Mouse (Mus musculus) intestine, postnatal 0 days (tissue): ENCODE measurements around the gene Trappc3l. TPM values are rescaled to one million over a fixed set of nuclear protein-coding genes. Genes with fewer than 3 reads are reported as not detected.

Experiments
- ATAC-seq: fragments of 200-750 bp; cut with Nextera tagmentation; 2 replicates; pipeline ENCODE4 v1.8.0; 2017; ENCODE audit warnings: mild to moderate bottlenecking, moderate TSS enrichment, moderate library complexity
- H3K27ac ChIP-seq: fragments of 300-500 bp; sonication (generic); 2 replicates; pipeline ENCODE4 v1.5.1; 2014; ENCODE audit warnings: mild to moderate bottlenecking, low read depth, low read length, moderate library complexity
- H3K27me3 ChIP-seq: fragments of 300-500 bp; sonication (generic); replicated peaks from 2 replicates; pipeline ENCODE4 v1.6.1; 2014; ENCODE audit warnings: low read length, mixed read lengths; ENCODE audit not compliant: control insufficient read depth, insufficient read depth
- H3K36me3 ChIP-seq: fragments of 300-500 bp; sonication (generic); 2 replicates; pipeline ENCODE4 v1.6.1; 2014; ENCODE audit warnings: mild to moderate bottlenecking, moderate library complexity; ENCODE audit not compliant: control insufficient read depth, insufficient read depth
- H3K4me1 ChIP-seq: fragments of 300-500 bp; sonication (generic); replicated peaks from 2 replicates; pipeline ENCODE4 v1.6.1; 2014; ENCODE audit warnings: antibody characterized with exemption, low read length, mixed read lengths; ENCODE audit not compliant: control insufficient read depth, insufficient read depth
- H3K4me2 ChIP-seq: fragments of 300-500 bp; sonication (generic); replicated peaks from 2 replicates; pipeline ENCODE4 v1.6.1; 2014; ENCODE audit warnings: low read depth, mild to moderate bottlenecking, moderate library complexity
- H3K4me3 ChIP-seq: fragments of 300-500 bp; sonication (generic); 2 replicates; pipeline ENCODE4 v1.5.1; 2014; ENCODE audit warnings: low read depth, low read length
- H3K9ac ChIP-seq: fragments of 300-500 bp; sonication (generic); 2 replicates; pipeline ENCODE4 v1.6.1; 2014; ENCODE audit warnings: mild to moderate bottlenecking, low read depth, low read length
- H3K9me3 ChIP-seq: fragments of 300-500 bp; sonication (generic); 2 replicates; pipeline ENCODE4 v1.6.1; 2016; ENCODE audit warnings: mixed run types; ENCODE audit not compliant: control insufficient read depth
- CTCF ChIP-seq: sonication (generic); IDR thresholded peaks from 2 replicates; pipeline ENCODE4 v1.5.1; 2016; ENCODE audit warnings: low read depth, mild to moderate bottlenecking, control low read depth, antibody characterized with exemption, moderate library complexity
- WGBS: fragments of 180-500 bp; shearing (Covaris S2); extraction: QIAGEN DNeasy Blood & Tissue Kit; methylation state at CpG from one replicate; pipeline ENCODE4 v1.1.7; 2014; 5-methylcytosine and 5-hydroxymethylcytosine counted together
- polyA plus RNA-seq: library from polyadenylated mRNA; unstranded; fragments of >200 nt; fragmentation: Nextera tagmentation; extraction: Ambion mirVana; gene quantifications from 2 replicates; pipeline ENCODE4 v1.2.1, GENCODE M21; 2015

Gene Trappc3l
- polyA plus RNA-seq, 1 experiment from 2014 or later: not detected

GRCm38 (mm10) chr10:34128391-34128790 is 91.0 kb downstream of the Trappc3l start:
- H3K9me3 ChIP-seq: no peaks in the 10 kb centered on the region
- H3K9ac ChIP-seq: no peak overlapping the region
- no peaks in the 10 kb centered on the region for H3K4me1 ChIP-seq
- no peak for TF ChIP-seq CTCF
- H3K4me3 ChIP-seq: no peak overlapping the region
- no peak for ATAC-seq
- no peaks in the 10 kb centered on the region for H3K36me3 ChIP-seq
- no peak overlapping the region for H3K27ac ChIP-seq
- WGBS: 74% methylated on average over 6 of the region's 6 CpGs
- peak overlapping the region; percentile 86; the same call in 1 of the 2 replicates for H3K4me2 ChIP-seq
- no peaks in the 10 kb centered on the region for H3K27me3 ChIP-seq

- 81% methylated on average over 2 of the region's 2 CpGs for WGBS
- no peaks in the 10 kb centered on the region for H3K36me3 ChIP-seq
- ATAC-seq: no peak
- no peak for TF ChIP-seq CTCF
- no peaks in the 10 kb centered on the region for H3K27me3 ChIP-seq
- H3K4me3 ChIP-seq: no peak overlapping the region
- no peak overlapping the region for H3K4me2 ChIP-seq
- H3K27ac ChIP-seq: no peak overlapping the region
- H3K4me1 ChIP-seq: no peaks in the 10 kb centered on the region
- H3K9me3 ChIP-seq: no peaks in the 10 kb centered on the region
- no peak overlapping the region for H3K9ac ChIP-seq
Measured at GRCm38 (mm10) chr10:34131356-34131755, 94.0 kb downstream of the Trappc3l start.

GRCm38 (mm10) chr10:34136432-34136831 is 99.0 kb downstream of the Trappc3l start:
- Histone ChIP-seq H3K27me3 (no peaks in the 10 kb centered on the region), H3K4me2 (no peak overlapping the region), H3K9me3 (no peaks in the 10 kb centered on the region), H3K4me3 (no peak overlapping the region), H3K4me1 (no peaks in the 10 kb centered on the region), H3K9ac (no peak overlapping the region), H3K36me3 (no peaks in the 10 kb centered on the region), H3K27ac (no peak overlapping the region)
- TF ChIP-seq CTCF: no peak
- 30% methylated on average over 6 of the region's 6 CpGs for WGBS
- no peak for ATAC-seq

- no peak for TF ChIP-seq CTCF
- Histone ChIP-seq H3K9ac (no peak overlapping the region), H3K4me2 (no peak overlapping the region), H3K4me1 (no peaks in the 10 kb centered on the region), H3K36me3 (no peaks in the 10 kb centered on the region), H3K4me3 (no peak overlapping the region), H3K27me3 (no peaks in the 10 kb centered on the region), H3K9me3 (no peaks in the 10 kb centered on the region), H3K27ac (no peak overlapping the region)
- ATAC-seq: no peak
- 42% methylated on average over 6 of the region's 6 CpGs for WGBS
Measured at GRCm38 (mm10) chr10:34138027-34138426, 100.6 kb downstream of the Trappc3l start.

GRCm38 (mm10) chr10:34139768-34140167 is 102.4 kb downstream of the Trappc3l start:
- Histone ChIP-seq H3K4me1 (no peaks in the 10 kb centered on the region), H3K27me3 (no peaks in the 10 kb centered on the region), H3K9ac (no peak overlapping the region), H3K4me3 (no peak overlapping the region), H3K4me2 (no peak overlapping the region), H3K36me3 (no peaks in the 10 kb centered on the region), H3K9me3 (0 out of 2 replicates have a peak, but pooled peaks cover 3% of the 10 kb centered on the region), H3K27ac (no peak overlapping the region)
- 0 out of 2 replicates have a peak, but pooled peaks have one; percentile 33 for ATAC-seq
- 46% methylated on average over 4 of the region's 4 CpGs for WGBS
- no peak for TF ChIP-seq CTCF

- no peak for ATAC-seq
- Histone ChIP-seq H3K4me2 (no peak overlapping the region), H3K36me3 (no peaks in the 10 kb centered on the region), H3K9ac (no peak overlapping the region), H3K4me1 (no peaks in the 10 kb centered on the region), H3K9me3 (0 out of 2 replicates have a peak, but pooled peaks cover 3% of the 10 kb centered on the region), H3K27ac (no peak overlapping the region), H3K4me3 (no peak overlapping the region), H3K27me3 (no peaks in the 10 kb centered on the region)
- TF ChIP-seq CTCF: no peak
- 85% methylated on average over 2 of the region's 2 CpGs for WGBS
Measured at GRCm38 (mm10) chr10:34141693-34142092, 104.3 kb downstream of the Trappc3l start.

GRCm38 (mm10) chr10:34149772-34150171 is 112.4 kb downstream of the Trappc3l start:
- H3K4me3 ChIP-seq: no peak overlapping the region
- no peaks in the 10 kb centered on the region for H3K9me3 ChIP-seq
- no peaks in the 10 kb centered on the region for H3K4me1 ChIP-seq
- no peak overlapping the region for H3K27ac ChIP-seq
- ATAC-seq: no peak
- no peaks in the 10 kb centered on the region for H3K27me3 ChIP-seq
- H3K36me3 ChIP-seq: no peaks in the 10 kb centered on the region
- H3K9ac ChIP-seq: no peak overlapping the region
- TF ChIP-seq CTCF: no peak
- 84% methylated on average over 3 of the region's 3 CpGs for WGBS
- no peak overlapping the region for H3K4me2 ChIP-seq
